Mouse (Mus musculus) hindbrain, embryonic 11.5 days (tissue): Measurements from ENCODE around the gene Vmn1r212. TPM values are rescaled to one million over a fixed set of nuclear protein-coding genes. Genes with fewer than 3 reads are reported as not detected.
"Not testable (repeated sequence)": the region's sequence is repeated elsewhere in the genome, so short reads cannot be mapped to it uniquely, and the experiment has no call there.

Experiments
- ATAC-seq: fragments of 200-750 bp; cut with Nextera tagmentation; 2 replicates; pipeline ENCODE4 v1.8.0; 2017; ENCODE audit warnings: mild to moderate bottlenecking, moderate TSS enrichment, moderate library complexity; ENCODE audit not compliant: low FRiP score
- DNase-seq: peaks from one replicate; pipeline ENCODE4 v3.0.0-alpha.2; 2015; ENCODE audit warnings: low spot score
- H3K27ac ChIP-seq: fragments of 300-500 bp; sonication (generic); 2 replicates; pipeline ENCODE4 v1.5.1; 2014; ENCODE audit warnings: mild to moderate bottlenecking, low read depth, low read length
- H3K27me3 ChIP-seq: fragments of 300-500 bp; sonication (generic); 2 replicates; pipeline ENCODE4 v1.6.1; 2014; ENCODE audit warnings: mild to moderate bottlenecking, low read length, moderate library complexity, mixed read lengths; ENCODE audit not compliant: control insufficient read depth, insufficient read depth
- H3K36me3 ChIP-seq: fragments of 300-500 bp; sonication (generic); 2 replicates; pipeline ENCODE4 v1.6.1; 2014; ENCODE audit warnings: mild to moderate bottlenecking, low read length, moderate library complexity, mixed read lengths; ENCODE audit not compliant: control insufficient read depth, insufficient read depth
- H3K4me1 ChIP-seq: fragments of 300-500 bp; sonication (generic); replicated peaks from 2 replicates; pipeline ENCODE4 v1.6.1; 2014; ENCODE audit warnings: low read length, mixed read lengths; ENCODE audit not compliant: control insufficient read depth, insufficient read depth
- H3K4me2 ChIP-seq: fragments of 300-500 bp; sonication (generic); replicated peaks from 2 replicates; pipeline ENCODE4 v1.6.1; 2014; ENCODE audit warnings: mild to moderate bottlenecking, low read depth, low read length
- H3K4me3 ChIP-seq: fragments of 300-500 bp; sonication (generic); 2 replicates; pipeline ENCODE4 v1.5.1; 2014; ENCODE audit warnings: low read depth, low read length
- H3K9ac ChIP-seq: fragments of 300-500 bp; sonication (generic); 2 replicates; pipeline ENCODE4 v1.6.1; 2014; ENCODE audit warnings: low read depth, low read length
- H3K9me3 ChIP-seq: fragments of 300-500 bp; sonication (generic); 2 replicates; pipeline ENCODE4 v1.6.1; 2016; ENCODE audit warnings: low read length; ENCODE audit not compliant: control insufficient read depth
- WGBS: fragments of 180-500 bp; shearing (Covaris S2); extraction: QIAGEN DNeasy Blood & Tissue Kit; methylation state at CpG from one replicate; pipeline ENCODE4 v1.1.7; 2014; 5-methylcytosine and 5-hydroxymethylcytosine counted together
- polyA plus RNA-seq: library from polyadenylated mRNA; unstranded; fragments of >200 nt; fragmentation: Nextera tagmentation; extraction: Ambion mirVana; gene quantifications from 2 replicates; pipeline ENCODE4 v1.2.1, GENCODE M21; 2014

Gene Vmn1r212
- not detected in 2 replicates for polyA plus RNA-seq

GRCm38 (mm10) chr13:22884105-22884504 lies at the start of gene Vmn1r212:
Gene Vmn1r212, minus strand, starts transcription at chr13:22884205.
- no peak within 1 kb of the TSS for H3K27ac ChIP-seq
- H3K36me3 ChIP-seq: no peaks in the 10 kb centered on the region
- no peak within 1 kb of the TSS for H3K4me2 ChIP-seq
- no peaks in the 10 kb centered on the region for H3K27me3 ChIP-seq
- 85% methylated on average over 4 of the region's 4 CpGs for WGBS
- H3K4me3 ChIP-seq: no peak within 1 kb of the TSS
- DNase-seq (no peak), ATAC-seq (no peak)
- H3K9ac ChIP-seq: no peak within 1 kb of the TSS
- no peaks in the 10 kb centered on the region for H3K4me1 ChIP-seq
- no peaks in the 10 kb centered on the region for H3K9me3 ChIP-seq

- no peaks in the 10 kb centered on the region for H3K4me1 ChIP-seq
- no peaks in the 10 kb centered on the region for H3K27me3 ChIP-seq
- H3K9ac ChIP-seq: no peak overlapping the region
- no peak overlapping the region for H3K4me3 ChIP-seq
- ATAC-seq (no peak), DNase-seq (no peak)
- H3K36me3 ChIP-seq: no peaks in the 10 kb centered on the region
- 96% methylated on average over 1 of the region's 1 CpGs for WGBS
- no peak overlapping the region for H3K4me2 ChIP-seq
- no peak overlapping the region for H3K27ac ChIP-seq
- no peaks in the 10 kb centered on the region for H3K9me3 ChIP-seq
These were observed 4.7 kb downstream of the Vmn1r212 start for GRCm38 (mm10) chr13:22879257-22879656.

- Histone ChIP-seq H3K4me2 (no peak within 1 kb of the TSS), H3K27me3 (no peaks in the 10 kb centered on the region), H3K4me1 (no peaks in the 10 kb centered on the region), H3K27ac (no peak within 1 kb of the TSS), H3K9ac (no peak within 1 kb of the TSS), H3K4me3 (no peak within 1 kb of the TSS), H3K36me3 (no peaks in the 10 kb centered on the region), H3K9me3 (no peaks in the 10 kb centered on the region)
- ATAC-seq (no peak), DNase-seq (no peak)
- 81% methylated on average over 1 of the region's 1 CpGs for WGBS
These were observed 26.5 kb downstream of the Vmn1r212 start, which contains the start of gene Vmn1r211 for GRCm38 (mm10) chr13:22857461-22857860. Gene Vmn1r211, minus strand, starts transcription at chr13:22857561.

- WGBS: 74% methylated on average over 4 of the region's 4 CpGs
- Histone ChIP-seq H3K9me3 (no peaks in the 10 kb centered on the region), H3K4me2 (no peak overlapping the region), H3K27me3 (no peaks in the 10 kb centered on the region), H3K9ac (no peak overlapping the region), H3K4me3 (no peak overlapping the region), H3K27ac (no peak overlapping the region), H3K4me1 (no peaks in the 10 kb centered on the region), H3K36me3 (no peaks in the 10 kb centered on the region)
- ATAC-seq: no peak
- no peak for DNase-seq
These were observed 29.2 kb downstream of the Vmn1r212 start for GRCm38 (mm10) chr13:22854760-22855159.

- Histone ChIP-seq H3K4me1 (no peaks in the 10 kb centered on the region), H3K36me3 (no peaks in the 10 kb centered on the region), H3K4me2 (no peak overlapping the region), H3K27ac (no peak overlapping the region), H3K27me3 (no peaks in the 10 kb centered on the region), H3K4me3 (no peak overlapping the region), H3K9me3 (no peaks in the 10 kb centered on the region), H3K9ac (no peak overlapping the region)
- 79% methylated on average over 1 of the region's 1 CpGs for WGBS
- ATAC-seq: no peak
- DNase-seq: no peak
These were observed 37.2 kb downstream of the Vmn1r212 start for GRCm38 (mm10) chr13:22846798-22847197.

- not testable (repeated sequence) for ATAC-seq, H3K4me1 ChIP-seq, H3K27me3 ChIP-seq, H3K4me2 ChIP-seq, H3K36me3 ChIP-seq, H3K27ac ChIP-seq, DNase-seq, H3K4me3 ChIP-seq, H3K9me3 ChIP-seq, H3K9ac ChIP-seq
- WGBS: 48% methylated on average over 3 of the region's 3 CpGs
These were observed 39.7 kb downstream of the Vmn1r212 start for GRCm38 (mm10) chr13:22844304-22844703.

Other genes starting within 250 kb of the Vmn1r212 start
- gene Vmn1r207-ps, start 154.6 kb downstream of the Vmn1r212 start, polyA plus RNA-seq: not detected in 2 replicates
- not detected in 2 replicates for gene Vmn1r208, start 106.8 kb downstream of the Vmn1r212 start, polyA plus RNA-seq
- gene Vmn1r209, start 74.5 kb downstream of the Vmn1r212 start, polyA plus RNA-seq: not detected in 2 replicates
- not detected in 2 replicates for gene Vmn1r210, start 52.9 kb downstream of the Vmn1r212 start, polyA plus RNA-seq
- not detected in 2 replicates for gene Vmn1r211, start 26.6 kb downstream of the Vmn1r212 start, polyA plus RNA-seq
- gene Vmn1r213, start 123.5 kb upstream of the Vmn1r212 start, polyA plus RNA-seq: not detected in 2 replicates
- gene Vmn1r214, start 146.2 kb upstream of the Vmn1r212 start, polyA plus RNA-seq: not detected in 2 replicates
- not detected in 2 replicates for gene Vmn1r215, start 183.8 kb upstream of the Vmn1r212 start, polyA plus RNA-seq
- not detected in 2 replicates for gene Vmn1r217, start 234.0 kb upstream of the Vmn1r212 start, polyA plus RNA-seq
- not detected in 2 replicates for gene Vmn1r218, start 248.9 kb upstream of the Vmn1r212 start, polyA plus RNA-seq